Mouse (Mus musculus): Measurements from ENCODE around the gene Vmn1r130.
"Not testable (repeated sequence)": the region's sequence is repeated elsewhere in the genome, so short reads cannot be mapped to it uniquely, and the experiment has no call there.

Vmn1r130 gene

GRCm38 (mm10) chr7:21511480-21511879, at the start of gene Vmn1r130:
Vmn1r130 (plus strand) TSS chr7:21511780.
- not testable (repeated sequence) for DNase-seq (ENCODE audit: low spot score in 2 of 2)

GRCm38 (mm10) chr7:21545990-21546389, 34.4 kb downstream of the Vmn1r130 start, which contains the start of gene Vmn1r131:
Vmn1r131 (minus strand) TSS chr7:21546090.
- DNase-seq (ENCODE audit: low spot score in 2 of 2) = not testable (repeated sequence)

All from right cerebral cortex, postnatal 10 days (tissue).